Mouse (Mus musculus) kidney, postnatal 25 days (tissue): ENCODE measurements at regions not wholly inside any gene's neighbourhood (a gene's known extent, or its start where the extent isn't known, plus 50 kb on each side); places are given as distances from the start of the nearest gene placed in this dataset.

Source experiments
- DNase-seq, 2 experiments: peaks; one replicate each; pipeline ENCODE4 v3.0.0; 2021; ENCODE audit warnings: mixed read lengths in 2 of 2

GRCm38 (mm10) chr15:10767535-10767934 lies 53.1 kb upstream of the Rai14 start:
- DNase-seq, result no peak

GRCm38 (mm10) chr15:10770410-10771310 lies 56.2 kb upstream of the Rai14 start:
- DNase-seq, result peak in 1 of 2 experiments; percentile 27

- peak; percentile 38 to 78 for DNase-seq
Observed at GRCm38 (mm10) chr15:10771311-10771690, 56.9 kb upstream of the Rai14 start.

GRCm38 (mm10) chr15:10779941-10780620 lies 65.7 kb upstream of the Rai14 start:
- DNase-seq, result peak; percentile 45 to 63

- DNase-seq, result no peak
Observed at GRCm38 (mm10) chr15:10789371-10789770, 74.9 kb upstream of the Rai14 start.

GRCm38 (mm10) chr15:10790862-10791497 lies 76.6 kb upstream of the Rai14 start:
- no peak for DNase-seq

- DNase-seq, result no peak
Observed at GRCm38 (mm10) chr15:10791516-10792112, 77.2 kb upstream of the Rai14 start.

- no peak for DNase-seq
Observed at GRCm38 (mm10) chr15:10792156-10792555, 77.7 kb upstream of the Rai14 start.

- no peak for DNase-seq
Observed at GRCm38 (mm10) chr15:10795126-10795792, 80.8 kb upstream of the Rai14 start.

GRCm38 (mm10) chr15:10799656-10800055 lies 85.2 kb upstream of the Rai14 start:
- no peak for DNase-seq

- no peak for DNase-seq
Observed at GRCm38 (mm10) chr15:10814195-10814594, 99.8 kb upstream of the Rai14 start.

- peak in 1 of 2 experiments; percentile 47 for DNase-seq
Observed at GRCm38 (mm10) chr15:10814709-10815108, 100.3 kb upstream of the Rai14 start.

GRCm38 (mm10) chr15:10816213-10816621 lies 101.8 kb upstream of the Rai14 start:
- no peak for DNase-seq

GRCm38 (mm10) chr15:10818216-10818615 lies 103.8 kb upstream of the Rai14 start:
- peak; percentile 81 to 91 for DNase-seq

- no peak for DNase-seq
Observed at GRCm38 (mm10) chr15:10818706-10819105, 104.3 kb upstream of the Rai14 start.

- DNase-seq, result no peak
Observed at GRCm38 (mm10) chr15:10823933-10824332, 109.5 kb upstream of the Rai14 start.

GRCm38 (mm10) chr15:10829588-10829987 lies 115.2 kb upstream of the Rai14 start:
- DNase-seq, result no peak

- no peak for DNase-seq
Observed at GRCm38 (mm10) chr15:10830478-10830877, 116.1 kb upstream of the Rai14 start.

- no peak for DNase-seq
Observed at GRCm38 (mm10) chr15:10831106-10831505, 116.7 kb upstream of the Rai14 start.

- DNase-seq, result peak; percentile 16 to 36
Observed at GRCm38 (mm10) chr15:10832331-10832730, 117.9 kb upstream of the Rai14 start.

GRCm38 (mm10) chr15:10833866-10834571 lies 118.1 kb upstream of the C1qtnf3 start:
- DNase-seq, result peak; percentile 31 to 46
